Mouse (Mus musculus) urinary bladder, postnatal 25 days (tissue): Measurements from ENCODE around the gene Bcl2l13.
A peak's percentile ranks its signal among the peaks of the same experiment; 100 is the strongest.
"Not testable (repeated sequence)": the region's sequence is repeated elsewhere in the genome, so short reads cannot be mapped to it uniquely, and the experiment has no call there.

Source experiments
- DNase-seq: peaks from one replicate; pipeline ENCODE4 v3.0.0; 2022; ENCODE audit warnings: low spot score

Bcl2l13 gene

GRCm38 (mm10) chr6:120901776-120902645 is 66.0 kb downstream of the Bcl2l13 start:
- DNase-seq = no peak

GRCm38 (mm10) chr6:120903450-120903912 is 67.5 kb downstream of the Bcl2l13 start:
- DNase-seq = no peak

GRCm38 (mm10) chr6:120903961-120904360 is 67.9 kb downstream of the Bcl2l13 start:
- no peak for DNase-seq

GRCm38 (mm10) chr6:120905111-120905510 is 69.1 kb downstream of the Bcl2l13 start:
- no peak for DNase-seq

GRCm38 (mm10) chr6:120906521-120906920 is 70.5 kb downstream of the Bcl2l13 start:
- DNase-seq = no peak

GRCm38 (mm10) chr6:120907876-120908597 is 72.0 kb downstream of the Bcl2l13 start:
- not testable (repeated sequence) for DNase-seq

GRCm38 (mm10) chr6:120909501-120909900 is 73.5 kb downstream of the Bcl2l13 start:
- no peak for DNase-seq

- DNase-seq = no peak
Measured at GRCm38 (mm10) chr6:120911213-120912007, 75.4 kb downstream of the Bcl2l13 start.

GRCm38 (mm10) chr6:120912931-120913330 is 76.9 kb downstream of the Bcl2l13 start:
- no peak for DNase-seq

- DNase-seq = no peak
Measured at GRCm38 (mm10) chr6:120913783-120914182, 77.8 kb downstream of the Bcl2l13 start.

GRCm38 (mm10) chr6:120914533-120914910 is 78.5 kb downstream of the Bcl2l13 start:
- DNase-seq = no peak

GRCm38 (mm10) chr6:120914911-120915648 is 79.1 kb downstream of the Bcl2l13 start:
- no peak for DNase-seq

- DNase-seq = no peak
Measured at GRCm38 (mm10) chr6:120915649-120915975, 79.6 kb downstream of the Bcl2l13 start.

- DNase-seq = peak; percentile 86
Measured at GRCm38 (mm10) chr6:120916074-120916971, 80.3 kb downstream of the Bcl2l13 start, which contains the start of gene Bid. Bid (minus strand) TSS chr6:120916853.

- DNase-seq = not testable (repeated sequence)
Measured at GRCm38 (mm10) chr6:120916972-120917881, 81.2 kb downstream of the Bcl2l13 start.

- no peak for DNase-seq
Measured at GRCm38 (mm10) chr6:120917975-120918374, 82.0 kb downstream of the Bcl2l13 start.

GRCm38 (mm10) chr6:120924791-120925321 is 88.8 kb downstream of the Bcl2l13 start:
- DNase-seq = not testable (repeated sequence)

- no peak for DNase-seq
Measured at GRCm38 (mm10) chr6:120926880-120927279, 90.9 kb downstream of the Bcl2l13 start.

- no peak for DNase-seq
Measured at GRCm38 (mm10) chr6:120927765-120928164, 91.8 kb downstream of the Bcl2l13 start.
